Mouse (Mus musculus) brain, embryonic 14.5 days (tissue): ENCODE data around the gene Btnl6. TPM values are rescaled to one million over a fixed set of nuclear protein-coding genes. Genes with fewer than 3 reads are reported as not detected.
"Not testable (repeated sequence)": the region's sequence is repeated elsewhere in the genome, so short reads cannot be mapped to it uniquely, and the experiment has no call there.

ENCODE experiments used
- DNase-seq: peaks from one replicate; pipeline ENCODE4 v3.0.0-alpha.2; 2011; ENCODE audit warnings: low read depth
- CTCF ChIP-seq: fragments of 200-500 bp; IDR thresholded peaks from 2 replicates; pipeline ENCODE4 v1.5.1; 2012; ENCODE audit warnings: inconsistent platforms, mild to moderate bottlenecking, moderate library complexity, borderline replicate concordance; ENCODE audit not compliant: insufficient read depth, insufficient read length; ENCODE audit errors: extremely low read depth
- POLR2A ChIP-seq: fragments of 200-500 bp; IDR thresholded peaks from 2 replicates; pipeline ENCODE4 v1.6.1; 2012; ENCODE audit warnings: mild to moderate bottlenecking, inconsistent platforms, borderline replicate concordance; ENCODE audit not compliant: poor library complexity, insufficient read depth, insufficient read length, severe bottlenecking; ENCODE audit errors: extremely low read depth
- polyA plus RNA-seq: library from polyadenylated mRNA; depleted of rRNA; stranded (reverse); fragments of >200 nt; gene quantifications from 2 replicates; pipeline ENCODE4 v1.2.3, GENCODE M21; 2012; rRNA removed

The Btnl6 gene
- polyA plus RNA-seq, 1 experiment: not detected

DNA sequence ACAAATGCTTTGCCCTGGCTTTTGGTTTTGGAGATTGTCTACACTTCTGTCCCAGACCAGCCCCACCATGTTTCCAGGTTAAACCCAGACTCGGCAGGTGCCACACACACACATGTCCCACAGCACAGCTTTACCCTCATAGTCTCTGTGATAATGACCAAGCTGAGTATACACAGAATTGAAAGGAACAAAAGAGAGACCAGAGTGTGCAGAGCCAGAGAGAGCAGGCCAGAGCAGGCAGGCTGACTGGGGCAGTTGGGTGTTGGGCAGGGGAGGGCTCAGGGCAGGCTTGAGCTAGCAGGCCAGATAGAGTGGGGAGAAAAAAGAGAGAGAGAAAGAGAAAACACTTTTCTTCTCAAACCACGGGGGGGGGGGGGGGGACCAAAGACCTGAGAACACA is 20.6 kb downstream of the Btnl6 start:
- TF ChIP-seq CTCF (no peak), POLR2A (no peak)
- no peak for DNase-seq

DNA sequence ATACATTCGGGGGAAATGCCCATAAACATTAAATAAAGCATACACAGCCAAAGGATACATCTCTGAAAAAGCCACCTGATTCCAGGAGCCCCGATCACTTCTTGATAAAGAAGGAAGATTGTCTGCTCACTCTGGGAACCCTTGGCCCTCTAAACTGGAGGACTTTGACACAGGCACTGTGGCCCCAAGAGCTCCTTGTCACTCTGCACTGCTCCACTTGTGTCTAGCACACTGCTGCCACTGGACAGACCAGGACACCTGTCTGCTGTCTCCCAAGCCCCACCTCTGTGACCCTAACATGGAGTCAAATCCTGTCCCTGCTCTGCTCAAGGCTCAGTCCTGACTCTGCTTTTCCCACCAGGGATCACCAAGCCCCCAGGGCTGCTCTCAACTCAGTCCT is 22.0 kb downstream of the Btnl6 start:
- not testable (repeated sequence) for DNase-seq

DNA sequence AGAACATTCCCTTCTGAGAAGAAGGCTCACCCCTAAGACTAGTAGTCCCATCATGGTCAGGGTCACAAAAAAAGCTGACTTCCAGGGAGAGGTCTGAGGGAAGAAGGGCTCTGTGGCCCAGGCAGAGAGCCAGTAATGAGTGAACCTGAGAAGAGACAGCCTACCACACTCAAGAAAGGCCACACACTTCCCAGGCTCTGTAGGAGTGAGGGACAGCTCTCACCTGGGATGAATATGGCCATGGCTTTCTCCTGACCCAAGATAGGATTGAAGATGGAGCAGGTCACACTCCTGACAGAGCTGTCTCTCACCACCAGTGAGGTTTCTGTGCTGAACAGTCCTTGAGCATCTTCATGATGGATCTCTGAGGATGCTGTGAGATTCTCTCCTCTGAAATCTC is 24.4 kb downstream of the Btnl6 start:
- DNase-seq: no peak
- TF ChIP-seq CTCF: no peak
- no peak for TF ChIP-seq POLR2A

DNA sequence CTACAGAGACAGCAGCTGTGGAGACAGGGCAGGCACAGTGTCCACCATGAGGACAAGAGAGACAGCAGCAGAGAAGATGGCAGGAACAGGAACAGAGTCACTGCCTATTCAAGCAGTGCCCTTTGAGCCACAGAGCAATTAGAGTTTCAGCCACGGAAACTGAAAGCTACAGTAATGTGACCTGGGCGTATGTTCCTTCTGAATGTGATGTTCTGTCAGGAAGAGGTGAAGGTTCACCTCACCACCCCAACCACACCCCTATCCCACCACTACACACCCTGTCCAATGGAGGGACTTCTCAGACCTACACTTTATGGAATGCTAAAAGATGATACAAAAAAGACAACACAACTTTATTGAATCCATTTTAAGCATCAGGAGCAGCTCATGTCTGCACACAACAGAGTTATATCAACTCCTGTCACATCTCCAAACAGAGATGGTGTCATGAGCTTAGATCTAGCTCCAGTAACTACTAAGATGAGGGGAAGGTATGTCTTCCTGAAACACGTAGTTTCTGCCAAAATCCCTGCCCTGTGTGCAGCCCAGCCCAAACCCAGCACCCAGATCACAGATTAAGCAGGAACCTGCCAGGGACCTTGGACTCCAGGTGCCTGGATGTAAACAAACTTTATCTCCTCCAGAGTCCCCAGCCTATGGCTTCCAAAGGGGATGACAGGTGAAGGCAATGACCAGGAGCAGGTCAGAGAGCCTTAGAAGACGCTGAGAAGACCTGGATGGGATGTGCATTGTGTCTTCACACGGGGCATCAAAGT is 39.7 kb downstream of the Btnl6 start, which contains the start of gene Btnl4:
TSS of gene Btnl4 (minus strand) at position 81 of the 776 bp plus-strand sequence.
- not testable (repeated sequence) for DNase-seq

DNA sequence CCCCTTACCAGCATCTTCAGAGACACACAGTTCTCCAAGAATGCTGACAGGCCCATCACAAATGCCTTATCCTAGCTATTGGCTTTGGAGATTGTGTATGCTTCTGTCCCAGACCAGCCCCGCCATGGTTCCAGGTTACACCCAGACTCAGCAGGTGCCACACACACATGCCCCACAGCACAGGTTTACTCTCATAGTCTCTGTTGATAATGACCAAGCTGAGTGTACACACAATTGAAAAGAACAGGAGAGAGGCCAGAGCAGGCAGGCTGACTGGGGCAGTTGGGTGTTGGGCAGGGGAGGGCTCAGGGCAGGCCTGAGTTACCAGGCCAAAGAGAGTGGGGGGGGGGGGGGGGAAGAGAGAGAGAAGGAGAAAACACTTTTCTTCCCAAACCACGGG is 40.7 kb downstream of the Btnl6 start:
- no peak for DNase-seq
- TF ChIP-seq CTCF (no peak), POLR2A (no peak)

DNA sequence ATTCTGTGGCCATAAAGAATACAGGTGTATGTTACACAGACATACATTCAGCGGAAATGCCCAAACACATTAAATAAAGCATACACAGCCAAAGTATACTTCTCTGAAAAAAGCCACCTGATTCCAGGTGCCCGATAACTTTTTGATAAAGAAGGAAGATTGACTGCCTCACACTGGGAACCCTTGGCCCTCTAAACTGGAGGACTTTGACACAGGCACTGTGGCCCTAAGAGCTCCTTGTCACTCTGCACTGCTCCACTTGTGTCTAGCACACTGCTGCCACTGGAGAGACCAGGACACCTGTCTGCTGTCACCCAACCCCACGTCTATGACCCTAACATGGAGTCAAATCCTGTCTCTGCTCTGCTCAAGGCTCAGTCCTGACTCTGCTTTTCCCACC is 42.1 kb downstream of the Btnl6 start:
- no peak for TF ChIP-seq CTCF
- no peak for DNase-seq

DNA sequence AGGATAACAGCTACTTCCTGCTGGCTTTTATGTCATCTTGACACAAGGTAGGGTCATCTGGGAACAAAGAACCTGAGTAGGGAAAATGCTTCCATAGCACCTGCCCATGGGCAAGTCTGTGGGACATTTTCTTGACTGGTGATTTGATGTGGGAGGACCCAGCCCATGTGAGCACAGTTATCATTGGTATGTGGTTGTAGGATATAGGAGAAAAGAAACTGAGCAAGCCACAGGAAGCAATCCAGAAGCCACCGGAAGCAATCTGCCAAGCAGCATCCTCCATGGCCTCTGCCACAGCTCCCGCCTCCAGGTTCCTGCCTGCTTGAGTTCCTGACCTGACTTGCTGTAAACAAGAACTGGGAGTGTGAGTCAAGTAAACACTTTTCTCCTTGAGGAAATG is 46.7 kb downstream of the Btnl6 start:
- DNase-seq: no peak
- TF ChIP-seq CTCF (no peak), POLR2A (no peak)

DNA sequence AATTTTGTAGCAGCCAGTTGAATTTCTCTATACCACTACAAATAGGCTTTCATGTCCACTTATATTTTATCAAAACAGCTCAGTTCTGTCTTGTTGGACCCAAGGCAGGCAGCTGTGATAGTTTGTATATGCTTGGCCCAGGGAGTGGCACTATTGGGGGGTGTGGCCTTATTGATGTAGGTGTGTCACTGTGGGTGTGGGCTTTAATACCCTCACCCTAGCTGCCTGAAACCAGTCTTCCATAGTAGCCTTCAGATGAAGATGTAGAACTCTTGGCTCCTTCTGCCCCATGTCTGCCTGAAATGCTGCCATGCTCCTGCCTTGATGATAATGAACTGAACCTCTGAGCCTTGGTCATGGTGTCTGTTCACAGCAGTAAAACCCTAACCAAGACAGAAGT is 51.2 kb downstream of the Btnl6 start:
- not testable (repeated sequence) for DNase-seq

DNA sequence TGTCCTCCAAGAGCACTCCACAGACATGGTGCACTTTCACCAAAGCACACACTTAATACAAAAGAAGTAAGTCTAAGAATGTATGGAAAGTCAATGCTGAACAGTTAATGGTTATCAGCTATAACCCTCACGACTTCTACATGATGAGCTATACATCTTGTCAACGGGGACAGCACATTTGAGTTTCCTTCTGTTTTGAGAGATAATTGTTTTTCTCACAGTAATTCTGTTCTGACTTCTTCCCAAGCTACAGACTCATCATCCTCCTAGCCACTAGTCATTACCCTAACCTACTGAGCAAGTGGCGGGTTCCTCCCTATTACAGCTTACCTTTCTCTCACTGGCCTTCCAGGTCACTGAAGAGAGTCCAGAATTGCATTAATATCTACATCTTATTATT is 57.9 kb downstream of the Btnl6 start:
- TF ChIP-seq POLR2A: no peak
- TF ChIP-seq CTCF: no peak
- DNase-seq: no peak

Other genes with a start within 250 kb of the Btnl6 start
- 0.50 and 0.51 TPM in 2 replicates for gene H2-Aa, start 229.5 kb downstream of the Btnl6 start, polyA plus RNA-seq
- 0.93 and 1.6 TPM in 2 replicates for gene H2-Eb1, start 211.5 kb downstream of the Btnl6 start, polyA plus RNA-seq
- gene H2-Eb2, start 191.7 kb downstream of the Btnl6 start, polyA plus RNA-seq: 0.09 and 0.18 TPM in 2 replicates
- 0.03 TPM in 2 replicates for gene Btnl2, start 162.5 kb downstream of the Btnl6 start, polyA plus RNA-seq
- gene Btnl1, start 140.2 kb downstream of the Btnl6 start, polyA plus RNA-seq: not detected in 2 replicates
- gene BC051142, start 118.5 kb downstream of the Btnl6 start, polyA plus RNA-seq: 9.9 and 10.4 TPM in 2 replicates
- not detected in 2 replicates for gene Btnl4, start 40.0 kb downstream of the Btnl6 start, polyA plus RNA-seq
- gene Notch4, start 46.9 kb upstream of the Btnl6 start, polyA plus RNA-seq: 13.5 and 15.6 TPM in 2 replicates
- 2.0 and 3.0 TPM in 2 replicates for gene Gpsm3, start 72.5 kb upstream of the Btnl6 start, polyA plus RNA-seq
- 107 and 115 TPM in 2 replicates for gene Pbx2, start 73.9 kb upstream of the Btnl6 start, polyA plus RNA-seq
- gene Ager, start 80.5 kb upstream of the Btnl6 start, polyA plus RNA-seq: 5.1 and 9.0 TPM in 2 replicates
- gene Rnf5, start 86.3 kb upstream of the Btnl6 start, polyA plus RNA-seq: 189 and 227 TPM in 2 replicates
- 251 and 279 TPM in 2 replicates for gene Agpat1, start 86.9 kb upstream of the Btnl6 start, polyA plus RNA-seq
- 9.2 and 10.3 TPM in 2 replicates for gene Egfl8, start 98.6 kb upstream of the Btnl6 start, polyA plus RNA-seq
- gene Ppt2, start 111.2 kb upstream of the Btnl6 start, polyA plus RNA-seq: 29.3 and 31.7 TPM in 2 replicates
- gene Prrt1, start 112.2 kb upstream of the Btnl6 start, polyA plus RNA-seq: 53.2 and 63.8 TPM in 2 replicates
- 3.8 and 6.8 TPM in 2 replicates for gene Fkbpl, start 127.4 kb upstream of the Btnl6 start, polyA plus RNA-seq
- gene Atf6b, start 129.8 kb upstream of the Btnl6 start, polyA plus RNA-seq: 113 and 133 TPM in 2 replicates
- 0.33 and 0.70 TPM in 2 replicates for gene Tnxb, start 153.2 kb upstream of the Btnl6 start, polyA plus RNA-seq
- 0.04 TPM in 2 replicates for gene C4b, start 226.5 kb upstream of the Btnl6 start, polyA plus RNA-seq